Comparison of ENCODE assay signal across 1 mouse cellular context in the genomic region with DNA sequence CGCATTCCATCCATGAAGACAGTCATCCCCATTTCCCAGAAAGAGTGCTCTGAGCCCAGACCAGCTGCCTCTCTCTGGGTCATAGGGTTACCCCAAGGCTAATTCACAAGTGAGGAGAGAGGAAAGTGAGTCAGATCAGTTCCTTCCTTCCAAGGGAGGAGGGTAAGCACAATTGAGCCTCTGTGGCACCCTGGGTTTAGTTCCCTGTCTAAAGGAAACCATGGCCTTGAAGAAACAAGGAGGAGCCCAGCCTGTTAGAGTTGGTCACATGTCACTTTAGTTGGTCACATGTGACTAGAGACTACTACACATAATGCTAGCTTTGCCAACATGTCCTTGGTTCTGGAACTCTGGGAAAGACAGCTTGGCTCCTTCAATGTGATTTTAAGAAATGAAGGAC.
TF ChIP-seq lines count a peak whose summit lies in the region.

No protein-coding gene starts in this region.

TF ChIP-seq in MEL, 35 proteins besides CTCF, POLR2A, EP300 and RAD21:
- TF ChIP-seq USF2 (IDR thresholded peaks at IDR 0.05; ENCODE audit: borderline replicate concordance in 1 of 2, insufficient read depth in 1 of 2, low read depth in 1 of 2, low read length in 2 of 2) (peak in 1 of 2 experiments; percentile 38; a peak in 1 of 4 replicates), TCF12 (IDR thresholded peaks at IDR 0.05; ENCODE audit: low read depth, low read length) (no peak), USF1 (IDR thresholded peaks at IDR 0.05; ENCODE audit: low read depth, low read length) (peak; percentile 77), POLR2AphosphoS2 (IDR thresholded peaks at IDR 0.05; ENCODE audit: low read length) (no peak), KAT2A (conservative IDR thresholded peaks at IDR 0.05; ENCODE audit: low read depth, low read length) (no peak), MAX (IDR thresholded peaks at IDR 0.05; ENCODE audit: low read length) (peak; percentile 78)
TF ChIP-seq in MEL: peak in this region for 3.
